ENCODE assay signal across 8 mouse cellular contexts in genomic region chr8:119345029-119345682, GRCm38 (mm10). TPM values are rescaled to one million over a fixed set of nuclear protein-coding genes. Genes with fewer than 3 reads are reported as not detected.
A peak's percentile ranks its signal among the peaks of the same experiment; 100 is the strongest.
DNase-seq lines count a peak whose midpoint lies in the region; ATAC-seq and TF ChIP-seq lines count a peak whose summit lies in the region.

No protein-coding gene starts in this region.

- peaks cover 9% of the 10 kb centered on the region for H3K4me1 ChIP-seq in forebrain, embryonic 12.5 days
- H3K4me1 ChIP-seq in limb, embryonic 13.5 days: peaks cover 7% of the 10 kb centered on the region

- peak overlapping the region; percentile 74 for H3K4me2 ChIP-seq in forebrain, embryonic 12.5 days
- peak overlapping the region; percentile 80 for H3K4me2 ChIP-seq in limb, embryonic 13.5 days (replicated peaks)

- peaks cover 37% of the 10 kb centered on the region for H3K36me3 ChIP-seq in forebrain, embryonic 12.5 days (replicated peaks)
- H3K36me3 ChIP-seq in limb, embryonic 13.5 days: peaks cover 40% of the 10 kb centered on the region

- peak overlapping the region; percentile 91 for H3K27ac ChIP-seq in layer of hippocampus, adult 2 months
- no peak overlapping the region for H3K27ac ChIP-seq in forebrain, embryonic 12.5 days
- no peak overlapping the region for H3K27ac ChIP-seq in limb, embryonic 13.5 days

- no peak for ATAC-seq in forebrain, embryonic 12.5 days (ENCODE audit: low FRiP score)
- no peak for ATAC-seq in limb, embryonic 13.5 days (ENCODE audit: low FRiP score, low read depth)
- ATAC-seq in activated CD4-positive, CD25-positive, alpha-beta regulatory T cell, adult 4 months: no peak

- WGBS in forebrain, embryonic 12.5 days: 58% methylated on average over 22 of the region's 22 CpGs
- WGBS in limb, embryonic 13.5 days: 56% methylated on average over 22 of the region's 22 CpGs

- peak overlapping the region; percentile 95 for H3K9ac ChIP-seq in forebrain, embryonic 12.5 days
- peak overlapping the region; percentile 97 for H3K9ac ChIP-seq in limb, embryonic 13.5 days

- peaks cover 16% of the 10 kb centered on the region for H3K27me3 ChIP-seq in forebrain, embryonic 12.5 days
- peaks cover 4% of the 10 kb centered on the region; the same call in 1 of the 2 replicates for H3K27me3 ChIP-seq in limb, embryonic 13.5 days

- no peak for DNase-seq in layer of hippocampus, adult 2 months (ENCODE audit: low spot score in 2 of 2)
- no peak for DNase-seq in layer of hippocampus, postnatal 14 days (ENCODE audit: low spot score in 2 of 2)
- peak; percentile 48 for DNase-seq in NIH3T3 (ENCODE audit: low read depth)
- DNase-seq in retina, postnatal 1 day: peak; percentile 12
- DNase-seq in right cerebral cortex, postnatal 36 days (ENCODE audit: low spot score in 2 of 2): no peak

- TF ChIP-seq CTCF in layer of hippocampus, adult 2 months (conservative IDR thresholded peaks at IDR 0.05): no peak

- peak overlapping the region; percentile 100 for H3K4me3 ChIP-seq in layer of hippocampus, adult 2 months
- peak overlapping the region; percentile 87 for H3K4me3 ChIP-seq in forebrain, embryonic 12.5 days (replicated peaks)
- H3K4me3 ChIP-seq in limb, embryonic 13.5 days: peak overlapping the region; percentile 95

- H3K9me3 ChIP-seq in forebrain, embryonic 12.5 days: no peaks in the 10 kb centered on the region
- peaks cover 6% of the 10 kb centered on the region; the same call in 1 of the 2 replicates for H3K9me3 ChIP-seq in limb, embryonic 13.5 days

RNA-seq across cellular contexts. Expression of gene Hsbp1, which starts 0.9 kb away (rescaled TPM):
- 100 to 1,000 TPM; 315 to 337 TPM for total RNA-seq in layer of hippocampus, adult 2 months (2021)
- total RNA-seq in layer of hippocampus, postnatal 14 days (2021): 100 to 1,000 TPM; 540 to 542 TPM
- 348 and 359 TPM in 2 replicates for polyA plus RNA-seq in forebrain, embryonic 12.5 days (2016; fragmentation: Nextera tagmentation; extraction: Ambion mirVana)
- 344 and 356 TPM in 2 replicates for polyA plus RNA-seq in limb, embryonic 13.5 days (2015; fragmentation: Nextera tagmentation; extraction: Ambion mirVana)
- polyA plus RNA-seq in activated CD4-positive, CD25-positive, alpha-beta regulatory T cell, adult 4 months (2017; shearing (Covaris generic)): 100 to 1,000 TPM; 201 to 231 TPM

RNA-seq across cellular contexts. Expression of gene Mlycd, which starts 49.5 kb away (rescaled TPM):
- total RNA-seq in layer of hippocampus, adult 2 months (2021): 10 to 100 TPM; 29.1 to 30.8 TPM
- 10 to 100 TPM; 24.1 to 27.0 TPM for total RNA-seq in layer of hippocampus, postnatal 14 days (2021)
- polyA plus RNA-seq in forebrain, embryonic 12.5 days (2016; fragmentation: Nextera tagmentation; extraction: Ambion mirVana): 13.9 and 14.0 TPM in 2 replicates
- polyA plus RNA-seq in limb, embryonic 13.5 days (2015; fragmentation: Nextera tagmentation; extraction: Ambion mirVana): 9.6 and 11.4 TPM in 2 replicates
- polyA plus RNA-seq in activated CD4-positive, CD25-positive, alpha-beta regulatory T cell, adult 4 months (2017; shearing (Covaris generic)): 1 to 10 TPM; 4.2 to 6.4 TPM

Comparison
In these comparisons a context has a peak if more than half of its experiments do, and no peak if none do; other contexts are left out.
1. DNase-seq: peak in NIH3T3 (single experiment) and retina, postnatal 1 day (single experiment); none in layer of hippocampus, adult 2 months (0 of 2), layer of hippocampus, postnatal 14 days (0 of 2) and right cerebral cortex, postnatal 36 days (0 of 2).
2. Peak in every context shown above with its lines, with median percentiles within 50 percentile points of each other: H3K4me3 ChIP-seq.